Mouse (Mus musculus): Measurements from ENCODE around the gene Ppp1r1b. TPM values are rescaled to one million over a fixed set of nuclear protein-coding genes. Genes with fewer than 3 reads are reported as not detected.

Gene Ppp1r1b
- polyA plus RNA-seq, 1 experiment from 2014 or later, result 69.7 TPM

- Histone ChIP-seq H3K27ac (ENCODE audit: low read length) (no peak overlapping the region), H3K27me3 (replicated peaks; ENCODE audit: control insufficient read depth, insufficient read depth, low read length) (no peaks in the 10 kb centered on the region), H3K36me3 (ENCODE audit: control insufficient read depth, insufficient read depth) (no peaks in the 10 kb centered on the region), H3K4me1 (replicated peaks; ENCODE audit: control insufficient read depth, insufficient read depth, low read length) (peaks cover 32% of the 10 kb centered on the region), H3K9ac (replicated peaks; ENCODE audit: low read depth, low read length) (no peak overlapping the region), H3K9me3 (ENCODE audit: control insufficient read depth, low read length) (no peaks in the 10 kb centered on the region), H3K4me2 (ENCODE audit: low read length) (no peak overlapping the region), H3K4me3 (replicated peaks; ENCODE audit: low read length) (no peak overlapping the region)
- no peak for ATAC-seq
- WGBS, result 92% methylated on average over 5 of the region's 5 CpGs
Measured at GRCm38 (mm10) chr11:98364410-98364809, 16.2 kb downstream of the Ppp1r1b start.

GRCm38 (mm10) chr11:98366290-98366689 is 18.1 kb downstream of the Ppp1r1b start:
- no peak for ATAC-seq
- Histone ChIP-seq H3K36me3 (ENCODE audit: control insufficient read depth, insufficient read depth) (no peaks in the 10 kb centered on the region), H3K4me1 (replicated peaks; ENCODE audit: control insufficient read depth, insufficient read depth, low read length) (peaks cover 25% of the 10 kb centered on the region), H3K27ac (ENCODE audit: low read length) (no peak overlapping the region), H3K9ac (replicated peaks; ENCODE audit: low read depth, low read length) (no peak overlapping the region), H3K4me3 (replicated peaks; ENCODE audit: low read length) (no peak overlapping the region), H3K4me2 (ENCODE audit: low read length) (no peak overlapping the region), H3K27me3 (replicated peaks; ENCODE audit: control insufficient read depth, insufficient read depth, low read length) (no peaks in the 10 kb centered on the region), H3K9me3 (ENCODE audit: control insufficient read depth, low read length) (no peaks in the 10 kb centered on the region)
- WGBS, result 78% methylated on average over 10 of the region's 10 CpGs

GRCm38 (mm10) chr11:98367171-98367862 is 19.1 kb downstream of the Ppp1r1b start:
- Histone ChIP-seq H3K4me1 (replicated peaks; ENCODE audit: control insufficient read depth, insufficient read depth, low read length) (peaks cover 29% of the 10 kb centered on the region), H3K36me3 (ENCODE audit: control insufficient read depth, insufficient read depth) (no peaks in the 10 kb centered on the region), H3K27ac (ENCODE audit: low read length) (peak overlapping the region; percentile 42), H3K4me2 (ENCODE audit: low read length) (no peak overlapping the region), H3K9ac (replicated peaks; ENCODE audit: low read depth, low read length) (no peak overlapping the region; the same call in 1 of the 2 replicates), H3K27me3 (replicated peaks; ENCODE audit: control insufficient read depth, insufficient read depth, low read length) (no peaks in the 10 kb centered on the region), H3K9me3 (ENCODE audit: control insufficient read depth, low read length) (no peaks in the 10 kb centered on the region), H3K4me3 (replicated peaks; ENCODE audit: low read length) (no peak overlapping the region)
- WGBS, result 64% methylated on average over 10 of the region's 10 CpGs
- ATAC-seq, result no peak

- Histone ChIP-seq H3K9ac (replicated peaks; ENCODE audit: low read depth, low read length) (no peak overlapping the region), H3K36me3 (ENCODE audit: control insufficient read depth, insufficient read depth) (no peaks in the 10 kb centered on the region), H3K27me3 (replicated peaks; ENCODE audit: control insufficient read depth, insufficient read depth, low read length) (no peaks in the 10 kb centered on the region), H3K9me3 (ENCODE audit: control insufficient read depth, low read length) (no peaks in the 10 kb centered on the region), H3K4me2 (ENCODE audit: low read length) (no peak overlapping the region), H3K4me3 (replicated peaks; ENCODE audit: low read length) (no peak overlapping the region), H3K4me1 (replicated peaks; ENCODE audit: control insufficient read depth, insufficient read depth, low read length) (peaks cover 30% of the 10 kb centered on the region), H3K27ac (ENCODE audit: low read length) (no peak overlapping the region; the same call in 1 of the 2 replicates)
- ATAC-seq, result no peak
- WGBS, result 80% methylated on average over 7 of the region's 7 CpGs
Measured at GRCm38 (mm10) chr11:98367863-98368186, 19.6 kb downstream of the Ppp1r1b start.

- Histone ChIP-seq H3K4me1 (replicated peaks; ENCODE audit: control insufficient read depth, insufficient read depth, low read length) (peaks cover 32% of the 10 kb centered on the region), H3K27me3 (replicated peaks; ENCODE audit: control insufficient read depth, insufficient read depth, low read length) (no peaks in the 10 kb centered on the region), H3K9me3 (ENCODE audit: control insufficient read depth, low read length) (no peaks in the 10 kb centered on the region), H3K4me3 (replicated peaks; ENCODE audit: low read length) (no peak overlapping the region), H3K27ac (ENCODE audit: low read length) (peak overlapping the region; percentile 79), H3K36me3 (ENCODE audit: control insufficient read depth, insufficient read depth) (no peaks in the 10 kb centered on the region), H3K4me2 (ENCODE audit: low read length) (no peak overlapping the region), H3K9ac (replicated peaks; ENCODE audit: low read depth, low read length) (no peak overlapping the region)
- 66% methylated on average over 6 of the region's 6 CpGs for WGBS
- ATAC-seq, result peak; percentile 59; the same call in 1 of the 2 replicates
Measured at GRCm38 (mm10) chr11:98369337-98369736, 21.1 kb downstream of the Ppp1r1b start.

- Histone ChIP-seq H3K36me3 (ENCODE audit: control insufficient read depth, insufficient read depth) (peaks cover 5% of the 10 kb centered on the region; the same call in 1 of the 2 replicates), H3K27me3 (replicated peaks; ENCODE audit: control insufficient read depth, insufficient read depth, low read length) (no peaks in the 10 kb centered on the region), H3K4me1 (replicated peaks; ENCODE audit: control insufficient read depth, insufficient read depth, low read length) (peaks cover 32% of the 10 kb centered on the region), H3K4me3 (replicated peaks; ENCODE audit: low read length) (no peak overlapping the region), H3K9ac (replicated peaks; ENCODE audit: low read depth, low read length) (no peak overlapping the region), H3K4me2 (ENCODE audit: low read length) (no peak overlapping the region), H3K27ac (ENCODE audit: low read length) (peak overlapping the region; percentile 60), H3K9me3 (ENCODE audit: control insufficient read depth, low read length) (no peaks in the 10 kb centered on the region)
- 71% methylated on average over 2 of the region's 2 CpGs for WGBS
- ATAC-seq, result no peak
Measured at GRCm38 (mm10) chr11:98370588-98370987, 22.4 kb downstream of the Ppp1r1b start.

- Histone ChIP-seq H3K4me3 (replicated peaks; ENCODE audit: low read length) (no peak overlapping the region), H3K4me2 (ENCODE audit: low read length) (no peak overlapping the region; the same call in 1 of the 2 replicates), H3K36me3 (ENCODE audit: control insufficient read depth, insufficient read depth) (peaks cover 11% of the 10 kb centered on the region), H3K27me3 (replicated peaks; ENCODE audit: control insufficient read depth, insufficient read depth, low read length) (no peaks in the 10 kb centered on the region), H3K4me1 (replicated peaks; ENCODE audit: control insufficient read depth, insufficient read depth, low read length) (peaks cover 32% of the 10 kb centered on the region), H3K27ac (ENCODE audit: low read length) (peak overlapping the region; percentile 62), H3K9ac (replicated peaks; ENCODE audit: low read depth, low read length) (peak overlapping the region; percentile 19; the same call in 1 of the 2 replicates), H3K9me3 (ENCODE audit: control insufficient read depth, low read length) (no peaks in the 10 kb centered on the region)
- ATAC-seq, result peak; percentile 73
- WGBS, result 29% methylated on average over 10 of the region's 10 CpGs
Measured at GRCm38 (mm10) chr11:98371556-98372240, 23.5 kb downstream of the Ppp1r1b start.

GRCm38 (mm10) chr11:98372406-98372805 is 24.2 kb downstream of the Ppp1r1b start:
- Histone ChIP-seq H3K9me3 (ENCODE audit: control insufficient read depth, low read length) (no peaks in the 10 kb centered on the region), H3K4me1 (replicated peaks; ENCODE audit: control insufficient read depth, insufficient read depth, low read length) (peaks cover 28% of the 10 kb centered on the region), H3K9ac (replicated peaks; ENCODE audit: low read depth, low read length) (no peak overlapping the region), H3K27me3 (replicated peaks; ENCODE audit: control insufficient read depth, insufficient read depth, low read length) (no peaks in the 10 kb centered on the region), H3K27ac (ENCODE audit: low read length) (peak overlapping the region; percentile 62), H3K36me3 (ENCODE audit: control insufficient read depth, insufficient read depth) (peaks cover 17% of the 10 kb centered on the region), H3K4me2 (ENCODE audit: low read length) (no peak overlapping the region), H3K4me3 (replicated peaks; ENCODE audit: low read length) (no peak overlapping the region)
- ATAC-seq, result no peak
- WGBS, result 8% methylated on average over 2 of the region's 2 CpGs

GRCm38 (mm10) chr11:98373244-98373643 is 25.0 kb downstream of the Ppp1r1b start:
- peaks cover 25% of the 10 kb centered on the region for H3K4me1 ChIP-seq (replicated peaks; ENCODE audit: control insufficient read depth, insufficient read depth, low read length)
- no peak overlapping the region for H3K9ac ChIP-seq (replicated peaks; ENCODE audit: low read depth, low read length)
- H3K9me3 ChIP-seq (ENCODE audit: control insufficient read depth, low read length), result no peaks in the 10 kb centered on the region
- peak overlapping the region; percentile 2; the same call in 1 of the 2 replicates for H3K4me2 ChIP-seq (ENCODE audit: low read length)
- peaks cover 20% of the 10 kb centered on the region for H3K36me3 ChIP-seq (ENCODE audit: control insufficient read depth, insufficient read depth)
- ATAC-seq, result no peak
- H3K27me3 ChIP-seq (replicated peaks; ENCODE audit: control insufficient read depth, insufficient read depth, low read length), result no peaks in the 10 kb centered on the region
- H3K4me3 ChIP-seq (replicated peaks; ENCODE audit: low read length), result no peak overlapping the region
- 79% methylated on average over 6 of the region's 6 CpGs for WGBS
- peak overlapping the region; percentile 31 for H3K27ac ChIP-seq (ENCODE audit: low read length)

Measured in forebrain, embryonic 16.5 days (tissue).